Mouse (Mus musculus) forebrain, embryonic 11.5 days (tissue): ENCODE measurements at regions not wholly inside any gene's neighbourhood (a gene's known extent, or its start where the extent isn't known, plus 50 kb on each side); places are given as distances from the start of the nearest gene placed in this dataset.
"Not testable (repeated sequence)": the region's sequence is repeated elsewhere in the genome, so short reads cannot be mapped to it uniquely, and the experiment has no call there.

Source experiments
- ATAC-seq: fragments of 200-750 bp; cut with Nextera tagmentation; replicated peaks from 2 replicates; pipeline ENCODE4 v1.8.0; 2017; ENCODE audit warnings: moderate TSS enrichment; ENCODE audit not compliant: low FRiP score
- DNase-seq: peaks from one replicate; pipeline ENCODE4 v3.0.0-alpha.2; 2017; ENCODE audit warnings: low spot score
- H3K27ac ChIP-seq: fragments of 300-500 bp; sonication (generic); 2 replicates; pipeline ENCODE4 v1.5.1; 2014; ENCODE audit warnings: low read depth, low read length
- H3K27me3 ChIP-seq: fragments of 300-500 bp; sonication (generic); 2 replicates; pipeline ENCODE4 v1.6.1; 2014; ENCODE audit warnings: mild to moderate bottlenecking, low read length, mixed read lengths; ENCODE audit not compliant: control insufficient read depth, insufficient read depth
- H3K36me3 ChIP-seq: fragments of 300-500 bp; sonication (generic); 2 replicates; pipeline ENCODE4 v1.6.1; 2014; ENCODE audit warnings: mild to moderate bottlenecking, low read length, moderate library complexity, mixed read lengths; ENCODE audit not compliant: control insufficient read depth, insufficient read depth
- H3K4me1 ChIP-seq: fragments of 300-500 bp; sonication (generic); replicated peaks from 2 replicates; pipeline ENCODE4 v1.6.1; 2014; ENCODE audit warnings: low read length, mixed read lengths; ENCODE audit not compliant: control insufficient read depth, insufficient read depth
- H3K4me2 ChIP-seq: fragments of 300-500 bp; sonication (generic); 2 replicates; pipeline ENCODE4 v1.6.1; 2014; ENCODE audit warnings: low read depth, mild to moderate bottlenecking, low read length, moderate library complexity, mixed read lengths; ENCODE audit not compliant: severe bottlenecking
- H3K4me3 ChIP-seq: fragments of 300-500 bp; sonication (generic); 2 replicates; pipeline ENCODE4 v1.5.1; 2014; ENCODE audit warnings: low read depth, low read length
- H3K9ac ChIP-seq: fragments of 300-500 bp; sonication (generic); 2 replicates; pipeline ENCODE4 v1.6.1; 2014; ENCODE audit warnings: low read length
- H3K9me3 ChIP-seq: fragments of 300-500 bp; sonication (generic); 2 replicates; pipeline ENCODE4 v1.6.1; 2016; ENCODE audit warnings: low read length, mixed read lengths; ENCODE audit not compliant: control insufficient read depth
- WGBS: fragments of 180-500 bp; shearing (Covaris S2); extraction: QIAGEN DNeasy Blood & Tissue Kit; methylation state at CpG from one replicate; pipeline ENCODE4 v1.1.7; 2014; 5-methylcytosine and 5-hydroxymethylcytosine counted together

DNA sequence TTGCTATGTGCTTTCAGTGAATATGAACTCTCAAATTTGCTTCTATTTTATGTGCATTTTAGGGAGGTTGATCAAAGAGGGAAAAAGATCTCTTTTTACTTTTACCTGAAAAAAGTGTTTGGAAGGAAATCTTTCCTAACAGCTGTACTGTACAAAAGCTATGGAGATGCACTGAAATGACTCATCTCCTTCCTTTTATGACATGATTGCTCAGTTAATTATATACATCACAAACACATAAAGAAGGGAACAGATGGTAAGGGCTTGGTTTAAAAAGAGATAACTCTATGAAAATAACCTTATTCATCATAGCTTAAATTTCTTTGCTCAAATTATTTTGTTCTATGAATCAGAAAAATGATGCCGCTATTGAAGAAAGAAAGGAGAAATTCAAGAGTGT, 88.7 kb upstream of the Cylc2 start:
- Histone ChIP-seq H3K27ac (no peak overlapping the region), H3K4me3 (no peak overlapping the region), H3K9ac (no peak overlapping the region), H3K4me1 (no peaks in the 10 kb centered on the region), H3K9me3 (no peaks in the 10 kb centered on the region), H3K4me2 (no peak overlapping the region), H3K27me3 (no peaks in the 10 kb centered on the region), H3K36me3 (no peaks in the 10 kb centered on the region)
- DNase-seq (no peak), ATAC-seq (no peak)
- 94% methylated on average over 1 of the region's 1 CpGs for WGBS

DNA sequence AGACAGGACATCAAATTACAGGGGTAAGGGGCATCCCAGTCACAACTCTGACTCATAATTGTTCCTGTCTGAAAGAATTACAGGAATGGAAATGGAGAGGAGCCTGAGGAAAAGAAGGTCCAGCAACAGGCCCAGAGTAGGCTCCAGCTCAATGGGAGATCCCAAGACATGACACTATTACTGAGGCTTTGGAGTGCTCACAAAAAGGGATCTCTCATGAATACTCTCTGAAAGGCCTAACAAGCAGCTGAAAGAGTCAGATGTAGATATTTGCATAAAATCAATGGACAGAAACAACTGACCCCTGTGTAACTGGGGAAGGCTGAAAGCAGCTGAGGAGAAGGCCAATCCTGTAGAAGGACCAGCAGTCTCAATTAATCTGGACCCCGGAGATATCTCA, 84.6 kb upstream of the Cylc2 start:
- not testable (repeated sequence) for DNase-seq, H3K36me3 ChIP-seq, H3K4me1 ChIP-seq, H3K9ac ChIP-seq, H3K4me2 ChIP-seq, H3K27ac ChIP-seq, H3K4me3 ChIP-seq, H3K27me3 ChIP-seq, ATAC-seq, H3K9me3 ChIP-seq
- 90% methylated on average over 1 of the region's 1 CpGs for WGBS

DNA sequence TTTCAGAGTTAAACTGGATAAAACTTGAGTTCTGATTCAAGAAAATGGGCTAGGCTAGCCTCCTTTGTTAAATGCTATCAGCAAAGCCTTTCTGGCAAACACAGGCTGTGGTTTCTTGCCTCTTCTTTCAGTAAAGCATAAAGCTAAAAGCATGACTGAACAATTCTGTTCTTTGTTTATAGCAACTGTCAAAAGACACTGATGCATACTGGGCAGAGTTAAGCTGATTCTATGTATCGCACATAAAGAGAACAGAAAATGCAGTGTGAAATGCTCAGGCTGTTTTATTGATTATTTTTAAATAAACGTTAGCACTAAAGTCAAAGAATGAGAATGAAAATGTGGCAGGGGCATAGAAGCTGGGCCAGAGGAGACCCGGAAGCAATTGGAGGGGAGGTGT, 63.5 kb upstream of the Cylc2 start:
- no peaks in the 10 kb centered on the region for H3K9me3 ChIP-seq
- H3K4me3 ChIP-seq: no peak overlapping the region
- H3K27me3 ChIP-seq: no peaks in the 10 kb centered on the region
- H3K4me2 ChIP-seq: no peak overlapping the region
- no peak overlapping the region for H3K27ac ChIP-seq
- 63% methylated on average over 3 of the region's 3 CpGs for WGBS
- H3K9ac ChIP-seq: no peak overlapping the region
- H3K4me1 ChIP-seq: no peaks in the 10 kb centered on the region
- ATAC-seq (no peak), DNase-seq (no peak)
- H3K36me3 ChIP-seq: no peaks in the 10 kb centered on the region

DNA sequence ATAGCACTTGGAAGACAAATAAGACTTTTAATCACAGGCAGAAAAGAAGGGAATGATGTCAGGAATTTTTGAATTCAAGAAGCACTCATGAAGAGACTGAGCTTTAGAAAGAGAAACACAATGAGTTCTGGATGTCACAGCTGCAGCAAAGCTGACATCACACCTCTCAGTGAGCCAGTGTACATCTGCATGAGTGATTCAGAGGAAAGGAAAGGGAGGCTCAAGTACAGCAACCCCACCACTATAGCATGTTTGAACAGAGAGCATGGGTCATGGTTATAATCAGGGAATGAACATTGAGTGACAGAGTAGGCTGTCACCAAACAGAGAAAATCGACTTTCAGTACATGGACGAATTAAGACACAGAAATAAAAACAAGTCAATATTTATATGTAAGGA, 62.9 kb upstream of the Cylc2 start:
- Histone ChIP-seq H3K9me3 (no peaks in the 10 kb centered on the region), H3K4me2 (no peak overlapping the region), H3K36me3 (no peaks in the 10 kb centered on the region), H3K4me3 (no peak overlapping the region), H3K27me3 (no peaks in the 10 kb centered on the region), H3K27ac (no peak overlapping the region), H3K4me1 (no peaks in the 10 kb centered on the region), H3K9ac (no peak overlapping the region)
- DNase-seq (no peak), ATAC-seq (peak; percentile 44; the same call in 1 of the 2 replicates)
- 77% methylated on average over 2 of the region's 2 CpGs for WGBS
